Mouse (Mus musculus): ENCODE data around the gene Tecpr1.

DNA sequence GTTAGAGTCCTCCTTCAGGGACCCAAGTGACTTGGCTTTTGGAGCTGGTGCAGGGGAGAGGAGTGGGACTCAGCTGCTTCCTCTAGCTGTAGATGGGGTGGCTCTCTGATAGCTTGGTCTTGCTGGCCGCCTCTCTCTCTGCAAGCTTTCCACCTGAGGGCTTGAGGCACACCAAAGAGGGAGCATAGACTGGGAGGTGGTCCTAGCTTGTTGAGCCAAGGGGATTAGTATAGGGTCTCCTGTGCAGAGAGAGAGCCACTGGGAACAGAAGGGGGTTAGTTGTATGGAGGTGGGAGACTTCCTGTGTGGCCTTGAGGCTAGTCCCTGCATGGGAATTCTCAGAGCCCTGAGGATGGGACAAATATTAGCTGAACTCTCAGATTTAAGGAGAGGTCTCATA is 33.5 kb upstream of the Tecpr1 start:
- TF ChIP-seq CTCF (IDR thresholded peaks at IDR 0.05; ENCODE audit: borderline replicate concordance, extremely low read depth, insufficient read depth, insufficient read length) (no peak), POLR2A (IDR thresholded peaks at IDR 0.05; ENCODE audit: borderline replicate concordance, extremely low read depth, insufficient read depth, insufficient read length, poor library complexity, severe bottlenecking) (no peak)

All from brain, embryonic 14.5 days (tissue).